Mouse (Mus musculus) kidney, embryonic 15.5 days (tissue): Measurements from ENCODE around the gene Gm30083. TPM values are rescaled to one million over a fixed set of nuclear protein-coding genes. Genes with fewer than 3 reads are reported as not detected.

Source experiments
- ATAC-seq: fragments of 200-750 bp; cut with Nextera tagmentation; replicated peaks from 2 replicates; pipeline ENCODE4 v1.8.0; 2017; ENCODE audit warnings: moderate TSS enrichment; ENCODE audit not compliant: low FRiP score
- H3K27ac ChIP-seq: fragments of 300-500 bp; sonication (generic); 2 replicates; pipeline ENCODE4 v1.5.1; 2015; ENCODE audit warnings: mild to moderate bottlenecking, inconsistent platforms
- H3K27me3 ChIP-seq: fragments of 300-500 bp; sonication (generic); 2 replicates; pipeline ENCODE4 v1.6.1; 2015; ENCODE audit warnings: inconsistent platforms
- H3K36me3 ChIP-seq: fragments of 300-500 bp; sonication (generic); 2 replicates; pipeline ENCODE4 v1.6.1; 2015; ENCODE audit warnings: inconsistent platforms
- H3K4me1 ChIP-seq: fragments of 300-500 bp; sonication (generic); 2 replicates; pipeline ENCODE4 v1.6.1; 2015; ENCODE audit warnings: inconsistent platforms
- H3K4me2 ChIP-seq: fragments of 300-500 bp; sonication (generic); 2 replicates; pipeline ENCODE4 v1.6.1; 2015; ENCODE audit warnings: moderate library complexity, mild to moderate bottlenecking, inconsistent platforms
- H3K4me3 ChIP-seq: fragments of 300-500 bp; sonication (generic); replicated peaks from 2 replicates; pipeline ENCODE4 v1.5.1; 2015; ENCODE audit warnings: mild to moderate bottlenecking, inconsistent platforms
- H3K9ac ChIP-seq: fragments of 300-500 bp; sonication (generic); 2 replicates; pipeline ENCODE4 v1.6.1; 2015; ENCODE audit warnings: mild to moderate bottlenecking, inconsistent platforms
- H3K9me3 ChIP-seq: fragments of 300-500 bp; sonication (generic); replicated peaks from 2 replicates; pipeline ENCODE4 v1.6.1; 2016; ENCODE audit warnings: inconsistent platforms
- WGBS: fragments of 180-500 bp; shearing (Covaris S2); methylation state at CpG from one replicate; pipeline ENCODE4 v1.1.7; 2015; ENCODE audit warnings: mixed read lengths; 5-methylcytosine and 5-hydroxymethylcytosine counted together
- polyA plus RNA-seq: library from polyadenylated mRNA; unstranded; fragments of >200 nt; fragmentation: Nextera tagmentation; extraction: Ambion mirVana; gene quantifications from 2 replicates; pipeline ENCODE4 v1.2.1, GENCODE M21; 2015

Gene Gm30083
- polyA plus RNA-seq: not detected in 2 replicates

DNA sequence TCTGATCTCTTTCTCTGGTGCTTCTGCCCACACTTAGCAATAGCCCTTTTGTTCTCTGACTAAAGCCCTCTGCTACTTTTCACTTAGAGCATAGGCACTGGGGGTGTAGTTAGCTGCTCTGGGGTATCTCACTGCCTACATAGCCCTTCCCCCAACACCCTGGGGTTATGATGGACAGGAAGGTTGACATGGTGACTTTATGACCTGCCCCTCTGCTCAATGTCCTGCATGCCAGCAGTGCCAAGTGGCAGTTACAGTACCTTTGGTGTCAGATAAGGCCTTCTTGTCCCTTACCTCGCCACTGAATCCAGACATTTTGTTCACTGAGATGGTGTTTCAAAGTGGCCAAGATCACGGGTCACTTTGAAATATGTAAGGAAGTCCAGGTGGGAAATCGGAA lies at the start of gene Gm30083:
Gene Gm30083, minus strand, starts transcription at position 120 of the 400 bp plus-strand sequence.
- H3K4me3 ChIP-seq: no peak within 1 kb of the TSS
- WGBS: 88% methylated on average over 3 of the region's 3 CpGs
- H3K4me2 ChIP-seq: no peak within 1 kb of the TSS
- H3K27ac ChIP-seq: no peak within 1 kb of the TSS
- H3K4me1 ChIP-seq: no peaks in the 10 kb centered on the region
- H3K9me3 ChIP-seq: no peaks in the 10 kb centered on the region
- H3K9ac ChIP-seq: no peak within 1 kb of the TSS
- ATAC-seq: no peak
- H3K27me3 ChIP-seq: no peaks in the 10 kb centered on the region
- no peaks in the 10 kb centered on the region for H3K36me3 ChIP-seq

DNA sequence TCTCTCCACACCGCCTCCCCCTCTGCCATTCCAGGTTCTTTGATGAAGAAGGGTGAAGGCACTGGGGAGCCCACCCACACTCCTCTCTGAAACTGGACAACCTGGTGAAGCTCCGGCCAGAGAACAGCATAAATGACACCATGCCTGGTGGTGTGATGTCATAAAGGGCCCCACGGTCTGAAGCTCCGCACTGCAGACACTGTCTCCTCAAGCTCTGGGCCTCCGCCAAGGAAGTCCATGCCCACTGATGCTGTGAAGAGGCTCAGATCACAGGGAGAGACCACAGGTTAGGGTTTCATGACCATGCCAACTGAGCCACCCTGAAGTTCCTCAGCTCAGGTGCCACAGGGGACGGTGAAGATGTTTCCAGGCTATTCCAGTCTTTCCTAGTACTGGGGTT lies 37.5 kb upstream of the Gm30083 start, which contains the start of gene Antxrl:
Gene Antxrl, plus strand, starts transcription at position 192 of the 400 bp plus-strand sequence.
- ATAC-seq: no peak
- H3K36me3 ChIP-seq: no peaks in the 10 kb centered on the region
- H3K27ac ChIP-seq: no peak within 1 kb of the TSS
- no peak within 1 kb of the TSS for H3K4me2 ChIP-seq
- 76% methylated on average over 6 of the region's 6 CpGs for WGBS
- H3K9me3 ChIP-seq: no peaks in the 10 kb centered on the region
- no peaks in the 10 kb centered on the region for H3K4me1 ChIP-seq
- no peak within 1 kb of the TSS for H3K4me3 ChIP-seq
- no peaks in the 10 kb centered on the region for H3K27me3 ChIP-seq
- H3K9ac ChIP-seq: no peak within 1 kb of the TSS

DNA sequence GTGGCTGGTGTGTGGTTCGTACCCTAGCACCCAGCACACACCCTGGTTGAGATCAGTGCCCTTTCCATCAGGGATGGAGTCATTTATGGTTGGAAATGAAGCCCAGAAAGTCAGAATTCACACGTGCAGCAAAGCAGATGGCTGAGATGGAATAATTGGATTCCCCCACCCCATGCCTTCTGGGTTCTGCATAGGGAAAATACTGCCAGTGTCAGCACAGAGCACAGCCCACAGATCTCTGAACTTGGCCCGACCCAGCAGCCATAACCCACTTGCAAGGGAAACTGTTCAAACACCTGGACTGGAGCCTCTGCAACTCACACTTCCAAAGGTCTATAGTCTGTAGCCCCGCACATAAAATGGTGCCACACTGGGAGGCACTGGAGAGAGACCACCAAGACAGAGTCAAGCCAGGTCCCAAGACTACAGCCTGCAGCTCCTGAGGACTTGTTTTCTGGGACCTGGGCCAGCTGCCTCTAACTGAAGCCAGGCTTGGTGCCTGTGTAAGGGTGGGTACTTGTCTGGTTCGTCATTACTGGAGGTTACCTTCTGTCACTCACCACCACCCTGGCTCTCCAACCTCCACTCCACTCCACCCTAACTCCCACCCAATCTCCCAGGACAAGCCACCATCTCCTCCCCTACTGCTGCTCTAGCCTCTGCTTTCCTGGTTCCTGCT lies 35.3 kb upstream of the Gm30083 start:
- H3K4me3 ChIP-seq: no peak overlapping the region
- no peak overlapping the region for H3K4me2 ChIP-seq
- no peaks in the 10 kb centered on the region for H3K9me3 ChIP-seq
- H3K36me3 ChIP-seq: no peaks in the 10 kb centered on the region
- 70% methylated on average over 5 of the region's 5 CpGs for WGBS
- no peaks in the 10 kb centered on the region for H3K4me1 ChIP-seq
- no peak overlapping the region for H3K9ac ChIP-seq
- H3K27ac ChIP-seq: no peak overlapping the region
- no peak for ATAC-seq
- H3K27me3 ChIP-seq: no peaks in the 10 kb centered on the region

DNA sequence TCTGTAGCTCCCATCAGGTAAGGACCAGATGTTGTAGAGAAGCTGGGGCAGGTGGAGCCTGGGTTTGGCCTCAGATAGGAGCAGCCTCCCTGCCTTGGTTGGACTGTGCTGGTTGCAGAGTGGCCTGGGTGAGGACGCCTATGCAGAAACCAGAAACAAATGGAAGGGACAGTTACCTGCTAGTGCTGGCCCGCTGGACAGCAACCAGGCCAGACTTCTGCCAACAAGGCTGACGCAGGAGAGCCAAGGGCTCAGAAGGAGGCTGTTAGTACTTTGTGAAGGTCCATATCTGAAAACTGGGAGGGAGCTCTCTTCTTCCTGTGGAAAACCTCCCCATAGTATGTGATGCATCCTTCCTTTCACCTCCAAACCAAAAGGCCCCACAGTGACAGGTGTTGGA lies 28.4 kb upstream of the Gm30083 start:
- no peak overlapping the region for H3K27ac ChIP-seq
- no peak overlapping the region for H3K4me2 ChIP-seq
- no peaks in the 10 kb centered on the region for H3K36me3 ChIP-seq
- no peak overlapping the region for H3K9ac ChIP-seq
- H3K27me3 ChIP-seq: no peaks in the 10 kb centered on the region
- no peaks in the 10 kb centered on the region for H3K9me3 ChIP-seq
- no peak for ATAC-seq
- H3K4me1 ChIP-seq: no peaks in the 10 kb centered on the region
- no peak overlapping the region for H3K4me3 ChIP-seq
- WGBS: 52% methylated on average over 3 of the region's 3 CpGs

DNA sequence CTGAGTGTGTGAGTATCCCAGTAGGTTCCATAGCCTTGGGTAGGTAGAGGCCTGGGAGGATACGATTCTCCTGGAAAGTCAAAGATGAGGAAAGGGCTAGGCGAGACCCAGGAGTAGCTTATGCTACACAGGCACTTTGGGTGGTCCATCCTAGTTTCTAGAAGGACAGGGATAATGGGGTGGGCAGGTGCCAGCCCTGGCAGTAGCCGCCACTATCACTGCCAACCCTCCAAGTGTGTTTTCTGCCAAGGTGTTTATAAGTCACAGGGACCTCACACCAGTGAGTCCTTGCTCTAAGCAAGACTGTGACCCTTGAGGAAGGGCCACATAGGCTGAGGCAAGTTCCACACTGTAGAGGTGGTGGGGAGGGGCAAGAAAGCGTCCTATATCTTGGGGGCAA lies 26.3 kb upstream of the Gm30083 start:
- Histone ChIP-seq H3K27ac (no peak overlapping the region), H3K4me2 (no peak overlapping the region)
- WGBS: 83% methylated on average over 4 of the region's 4 CpGs

DNA sequence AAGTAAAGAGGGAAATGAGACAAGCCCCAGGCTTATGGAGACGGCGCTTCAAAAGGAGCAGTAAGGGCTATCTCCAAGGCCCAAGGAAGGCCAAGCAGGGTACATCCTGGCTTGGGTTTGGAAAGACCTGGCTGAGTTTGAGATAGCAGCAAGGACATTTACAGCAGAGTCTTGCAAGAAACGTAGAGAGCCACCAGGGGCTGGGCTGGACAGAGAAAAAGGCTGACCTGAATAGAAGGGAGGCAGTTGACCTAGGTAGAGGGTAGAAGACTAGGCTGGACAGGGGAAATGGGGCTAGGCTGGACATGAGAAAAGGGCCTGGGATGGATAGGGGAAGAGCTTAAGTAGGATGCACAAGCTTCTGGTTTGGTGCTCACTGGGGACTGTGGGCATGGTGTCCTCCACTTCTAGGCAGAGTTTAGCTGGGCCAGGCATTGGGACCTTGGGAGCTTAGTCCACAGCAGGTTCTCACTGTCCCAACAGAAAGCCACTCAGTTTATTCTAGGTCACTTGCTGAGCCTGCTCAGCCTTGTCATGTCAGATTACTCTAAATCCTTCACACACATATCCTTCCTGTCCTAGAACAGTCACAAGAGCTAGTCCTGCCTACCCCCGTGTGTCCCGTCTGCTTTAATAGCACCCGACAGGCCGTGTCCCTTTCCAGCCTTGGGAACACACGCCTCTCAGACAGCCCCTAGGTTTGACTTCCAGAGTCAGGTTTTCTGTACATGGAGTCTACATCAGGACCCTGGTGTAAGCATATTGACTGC lies 19.0 kb upstream of the Gm30083 start:
- no peaks in the 10 kb centered on the region for H3K9me3 ChIP-seq
- no peaks in the 10 kb centered on the region for H3K36me3 ChIP-seq
- no peaks in the 10 kb centered on the region for H3K27me3 ChIP-seq
- WGBS: 82% methylated on average over 8 of the region's 8 CpGs
- no peak overlapping the region for H3K9ac ChIP-seq
- no peak for ATAC-seq
- no peak overlapping the region for H3K27ac ChIP-seq
- H3K4me1 ChIP-seq: no peaks in the 10 kb centered on the region
- H3K4me2 ChIP-seq: no peak overlapping the region
- no peak overlapping the region for H3K4me3 ChIP-seq

More for the DNA sequence above, 26.3 kb upstream of the Gm30083 start:
- no peaks in the 10 kb centered on the region for H3K9me3 ChIP-seq
- no peak for ATAC-seq
- H3K4me1 ChIP-seq: no peaks in the 10 kb centered on the region
- H3K9ac ChIP-seq: no peak overlapping the region
- H3K27me3 ChIP-seq: no peaks in the 10 kb centered on the region
- H3K36me3 ChIP-seq: no peaks in the 10 kb centered on the region
- H3K4me3 ChIP-seq: no peak overlapping the region

DNA sequence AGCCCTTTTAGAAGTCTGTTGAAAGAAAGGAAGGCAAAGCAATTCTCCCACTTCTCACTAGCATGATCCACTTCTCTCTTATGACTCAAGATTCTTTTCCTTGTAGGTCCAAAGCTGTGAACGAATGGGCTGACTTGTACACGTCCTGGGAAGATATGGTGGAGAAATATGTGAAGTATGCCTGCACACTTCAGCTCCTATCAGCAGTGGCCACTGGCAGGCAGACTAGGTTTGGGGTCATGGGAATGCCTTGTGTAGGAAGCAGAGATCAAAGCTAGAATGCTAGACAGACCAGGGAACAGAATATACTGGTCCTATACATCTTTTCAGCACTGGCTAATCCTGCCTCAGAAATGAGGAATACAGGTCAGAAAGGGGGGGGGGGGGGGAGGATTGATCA lies 11.7 kb upstream of the Gm30083 start:
- H3K36me3 ChIP-seq: no peaks in the 10 kb centered on the region
- ATAC-seq: no peak
- H3K9me3 ChIP-seq: peaks cover 7% of the 10 kb centered on the region; the same call in 1 of the 2 replicates
- H3K9ac ChIP-seq: no peak overlapping the region
- H3K4me3 ChIP-seq: no peak overlapping the region
- no peak overlapping the region for H3K4me2 ChIP-seq
- H3K27ac ChIP-seq: no peak overlapping the region
- no peaks in the 10 kb centered on the region for H3K27me3 ChIP-seq
- no peaks in the 10 kb centered on the region for H3K4me1 ChIP-seq
- WGBS: 81% methylated on average over 2 of the region's 2 CpGs

DNA sequence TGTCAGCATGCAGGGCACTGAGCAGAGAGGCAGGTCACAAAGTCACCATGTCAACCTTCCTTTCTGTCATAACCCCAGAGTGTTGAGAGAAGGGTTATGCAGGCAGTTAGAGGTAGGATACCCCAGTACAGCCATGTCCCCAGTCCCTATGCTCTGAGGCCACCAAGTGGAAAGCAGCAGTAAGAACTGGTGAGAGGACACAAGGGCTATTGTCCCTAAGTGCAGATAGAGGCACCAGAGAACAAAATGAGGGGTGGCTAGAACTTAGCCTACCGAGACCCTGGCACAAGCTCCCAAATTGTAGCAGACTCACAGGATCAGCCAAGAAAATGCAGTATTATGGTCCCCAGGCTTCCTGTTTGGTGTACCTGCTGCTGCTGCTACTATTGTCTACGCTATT lies 2.0 kb upstream of the Gm30083 start:
- H3K4me3 ChIP-seq: no peak overlapping the region

DNA sequence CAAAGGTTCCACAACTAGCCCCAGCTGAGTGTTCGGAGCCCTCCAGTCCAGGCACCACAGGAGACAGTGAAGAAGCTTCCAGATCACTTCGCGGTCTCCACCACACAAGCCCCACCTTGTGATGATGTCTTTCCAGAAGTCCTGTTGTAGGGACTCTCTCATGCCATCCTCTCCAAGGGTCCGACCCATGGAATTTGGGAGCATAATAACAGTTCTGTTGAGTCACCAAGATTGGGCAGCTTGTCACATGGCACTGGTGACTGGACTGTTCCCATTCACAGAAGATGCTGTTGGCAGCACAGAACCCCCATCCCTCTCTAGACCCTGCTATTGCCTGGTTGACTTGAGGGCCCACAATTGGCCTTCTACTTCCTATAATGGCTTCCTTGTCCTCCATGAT lies 1.4 kb upstream of the Gm30083 start, which contains the start of gene Gm5460:
Gene Gm5460, plus strand, starts transcription at position 378 of the 400 bp plus-strand sequence.
- ATAC-seq: no peak
- WGBS: 95% methylated on average over 4 of the region's 4 CpGs
- no peaks in the 10 kb centered on the region for H3K9me3 ChIP-seq

More for the DNA sequence above, 2.0 kb upstream of the Gm30083 start:
- Histone ChIP-seq H3K27me3 (no peaks in the 10 kb centered on the region), H3K36me3 (no peaks in the 10 kb centered on the region), H3K4me2 (no peak overlapping the region), H3K9ac (no peak overlapping the region), H3K4me1 (no peaks in the 10 kb centered on the region), H3K9me3 (no peaks in the 10 kb centered on the region), H3K27ac (no peak overlapping the region)
- whole genome bisulfite sequencing: 95% methylated on average over 2 of the region's 2 CpGs
- ATAC-seq: no peak

DNA sequence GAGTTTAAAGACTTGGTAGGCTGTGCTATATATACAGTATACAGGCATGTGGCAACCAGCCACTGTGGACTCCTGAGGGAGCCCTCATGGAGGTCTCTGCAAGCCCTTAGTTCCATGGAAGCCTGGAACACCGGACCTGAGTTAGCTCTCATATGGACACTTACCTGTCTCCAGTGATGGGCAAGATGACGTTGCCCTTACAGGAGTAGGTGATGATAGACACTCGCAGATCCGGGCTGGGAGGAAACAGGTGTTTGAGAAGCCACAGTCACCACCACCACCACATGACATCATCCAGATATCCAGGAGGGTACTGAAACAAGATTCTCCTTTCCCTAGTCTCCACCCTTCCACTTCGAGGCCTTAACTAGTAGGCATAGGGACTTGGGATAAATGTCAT lies 12.6 kb downstream of the Gm30083 start:
- Histone ChIP-seq H3K4me3 (no peak overlapping the region), H3K9ac (no peak overlapping the region), H3K27ac (no peak overlapping the region), H3K4me1 (no peaks in the 10 kb centered on the region), H3K4me2 (no peak overlapping the region), H3K27me3 (no peaks in the 10 kb centered on the region), H3K9me3 (no peaks in the 10 kb centered on the region), H3K36me3 (no peaks in the 10 kb centered on the region)
- WGBS: 88% methylated on average over 5 of the region's 5 CpGs
- no peak for ATAC-seq

More for the DNA sequence above, 1.4 kb upstream of the Gm30083 start, which contains the start of gene Gm5460:
- Histone ChIP-seq H3K9ac (no peak within 1 kb of the TSS), H3K4me2 (no peak within 1 kb of the TSS), H3K4me1 (no peaks in the 10 kb centered on the region), H3K36me3 (no peaks in the 10 kb centered on the region), H3K27ac (no peak within 1 kb of the TSS), H3K4me3 (no peak within 1 kb of the TSS), H3K27me3 (no peaks in the 10 kb centered on the region)

DNA sequence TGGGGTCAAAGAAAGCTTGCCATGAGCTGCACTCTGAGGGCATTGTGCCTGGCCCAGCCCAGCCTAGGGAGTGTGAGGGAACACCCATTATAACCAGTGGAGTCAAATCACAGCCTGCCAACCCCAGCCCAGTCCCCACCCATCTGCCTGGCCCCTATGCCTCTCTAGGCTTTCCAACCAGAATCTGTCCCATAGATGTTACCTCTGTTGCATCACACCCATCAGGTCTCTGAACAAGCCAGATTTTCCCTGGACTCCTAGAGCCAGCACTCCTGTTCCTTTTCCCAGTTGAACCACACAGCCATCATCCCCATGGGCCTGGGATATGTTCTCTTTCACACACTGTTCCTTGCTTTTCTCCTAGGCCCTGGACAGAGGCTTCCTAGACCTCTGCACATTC lies 13.5 kb downstream of the Gm30083 start:
- no peak overlapping the region for H3K27ac ChIP-seq
- ATAC-seq: no peak
- H3K36me3 ChIP-seq: no peaks in the 10 kb centered on the region
- H3K27me3 ChIP-seq: no peaks in the 10 kb centered on the region
- H3K4me3 ChIP-seq: no peak overlapping the region
- H3K9ac ChIP-seq: no peak overlapping the region
- H3K4me1 ChIP-seq: no peaks in the 10 kb centered on the region
- no peaks in the 10 kb centered on the region for H3K9me3 ChIP-seq
- H3K4me2 ChIP-seq: no peak overlapping the region

DNA sequence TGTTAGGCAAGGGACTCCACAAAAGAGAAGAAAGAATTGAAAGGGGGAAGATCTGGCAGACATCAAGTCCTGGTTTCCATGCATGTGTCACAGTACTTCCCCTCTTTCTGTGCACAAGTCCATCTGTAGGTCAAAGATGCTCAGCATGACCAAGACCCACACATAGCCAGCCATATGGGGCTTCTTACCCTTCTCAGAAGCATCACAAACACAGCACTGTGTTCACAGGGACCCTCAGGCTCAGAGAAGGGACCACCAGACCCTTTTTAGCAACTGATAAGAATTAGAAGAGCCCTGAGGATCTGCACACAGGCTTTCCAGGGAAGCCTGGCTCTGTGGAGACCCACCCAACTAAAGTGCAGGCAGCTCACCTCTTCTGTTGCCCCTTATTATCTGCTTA lies 14.9 kb downstream of the Gm30083 start:
- H3K4me2 ChIP-seq: no peak overlapping the region
- no peak for ATAC-seq
- H3K4me1 ChIP-seq: no peaks in the 10 kb centered on the region
- no peaks in the 10 kb centered on the region for H3K9me3 ChIP-seq
- H3K36me3 ChIP-seq: no peaks in the 10 kb centered on the region
- H3K27ac ChIP-seq: no peak overlapping the region
- no peaks in the 10 kb centered on the region for H3K27me3 ChIP-seq
- H3K4me3 ChIP-seq: no peak overlapping the region
- H3K9ac ChIP-seq: no peak overlapping the region
